Mouse (Mus musculus) liver, adult 2 months (tissue): ENCODE data around the gene 9130023H24Rik. TPM values are rescaled to one million over a fixed set of nuclear protein-coding genes. Genes with fewer than 3 reads are reported as not detected.

Source experiments
- DNase-seq: peaks from one replicate; pipeline ENCODE4 v3.0.0-alpha.2; 2011; ENCODE audit warnings: low read depth, low spot score; ENCODE audit errors: extremely low read depth
- H3K27ac ChIP-seq: fragments of 200-500 bp; replicated peaks from 2 replicates; pipeline ENCODE4 v1.5.1; 2012; ENCODE audit warnings: low read depth, mild to moderate bottlenecking, control low read depth, inconsistent platforms, low read length; ENCODE audit not compliant: insufficient read depth
- H3K27me3 ChIP-seq: fragments of 200-500 bp; 2 replicates; pipeline ENCODE4 v1.6.1; 2012; ENCODE audit warnings: mild to moderate bottlenecking, moderate library complexity, low read length, inconsistent platforms; ENCODE audit not compliant: control insufficient read depth, insufficient read depth
- H3K36me3 ChIP-seq: fragments of 200-500 bp; 2 replicates; pipeline ENCODE4 v1.6.1; 2012; ENCODE audit warnings: low read length, inconsistent platforms; ENCODE audit not compliant: control insufficient read depth, insufficient read depth
- H3K4me1 ChIP-seq: fragments of 200-500 bp; 2 replicates; pipeline ENCODE4 v1.6.1; 2011; ENCODE audit warnings: low read length; ENCODE audit not compliant: control insufficient read depth, insufficient read depth
- H3K4me3 ChIP-seq: fragments of 200-500 bp; 2 replicates; pipeline ENCODE4 v1.5.1; 2011; ENCODE audit warnings: low read depth, mild to moderate bottlenecking, control low read depth, low read length, moderate library complexity; ENCODE audit not compliant: insufficient read depth
- H3K79me2 ChIP-seq: fragments of 200-500 bp; 2 replicates; pipeline ENCODE4 v1.6.1; 2012; ENCODE audit warnings: inconsistent platforms, mild to moderate bottlenecking, low read length, moderate library complexity; ENCODE audit not compliant: control insufficient read depth, insufficient read depth
- H3K9ac ChIP-seq: fragments of 200-500 bp; 2 replicates; pipeline ENCODE4 v1.6.1; 2012; ENCODE audit warnings: low read depth, mild to moderate bottlenecking, control low read depth, inconsistent platforms, low read length
- CTCF ChIP-seq: fragments of 200-500 bp; IDR thresholded peaks from 2 replicates; pipeline ENCODE4 v1.5.1; 2011; ENCODE audit warnings: low read depth, low read length, control low read depth
- POLR2A ChIP-seq: fragments of 200-500 bp; IDR thresholded peaks from 2 replicates; pipeline ENCODE4 v1.6.1; 2011; ENCODE audit warnings: low read length, control low read depth; ENCODE audit not compliant: insufficient read depth; ENCODE audit errors: extremely low read depth
- WGBS: fragments of 180-500 bp; shearing (Covaris S2); methylation state at CpG from one replicate; pipeline ENCODE4 v1.1.7; 2018; 5-methylcytosine and 5-hydroxymethylcytosine counted together
- polyA plus RNA-seq: library from polyadenylated mRNA; depleted of rRNA; stranded (reverse); fragments of >200 nt; gene quantifications from 2 replicates; pipeline ENCODE4 v1.2.3, GENCODE M21; 2012
- total RNA-seq: library from RNA; depleted of rRNA; stranded (reverse); fragments of >200 nt; gene quantifications from 2 replicates; pipeline ENCODE4 v1.2.3, GENCODE M21; 2014

9130023H24Rik gene
- total and polyA plus RNA-seq, 2 experiments: 1.4 to 2.4 TPM

- no peak within 1 kb of the TSS for H3K4me3 ChIP-seq
- DNase-seq: no peak
- no peaks in the 10 kb centered on the region for H3K79me2 ChIP-seq
- H3K36me3 ChIP-seq: no peaks in the 10 kb centered on the region
- WGBS: 83% methylated on average over 6 of the region's 6 CpGs
- no peaks in the 10 kb centered on the region for H3K27me3 ChIP-seq
- no peak within 1 kb of the TSS for H3K27ac ChIP-seq
- no peak for TF ChIP-seq POLR2A
- no peak for TF ChIP-seq CTCF
- no peak within 1 kb of the TSS for H3K9ac ChIP-seq
- no peaks in the 10 kb centered on the region for H3K4me1 ChIP-seq
Observed at GRCm38 (mm10) chr7:128265411-128265810, 27.6 kb upstream of the 9130023H24Rik start, which contains the start of gene Slc5a2. Gene Slc5a2 (plus strand): TSS chr7:128265657.

GRCm38 (mm10) chr7:128256783-128257334, 19.0 kb upstream of the 9130023H24Rik start:
- H3K4me3 ChIP-seq: no peak overlapping the region
- no peaks in the 10 kb centered on the region for H3K79me2 ChIP-seq
- TF ChIP-seq CTCF (no peak), POLR2A (no peak)
- no peaks in the 10 kb centered on the region for H3K36me3 ChIP-seq
- 0 out of 2 replicates have a peak, but pooled peaks cover 4% of the 10 kb centered on the region for H3K4me1 ChIP-seq
- no peak for DNase-seq
- H3K27me3 ChIP-seq: peaks cover 11% of the 10 kb centered on the region; the same call in 1 of the 2 replicates
- H3K27ac ChIP-seq: no peak overlapping the region
- no peak overlapping the region for H3K9ac ChIP-seq
- WGBS: 36% methylated on average over 5 of the region's 5 CpGs

GRCm38 (mm10) chr7:128255757-128256156, 17.9 kb upstream of the 9130023H24Rik start:
- Histone ChIP-seq H3K36me3 (no peaks in the 10 kb centered on the region; the same call in 1 of the 2 replicates), H3K4me3 (no peak overlapping the region), H3K27ac (no peak overlapping the region), H3K9ac (no peak overlapping the region), H3K79me2 (no peaks in the 10 kb centered on the region), H3K27me3 (peaks cover 11% of the 10 kb centered on the region; the same call in 1 of the 2 replicates), H3K4me1 (0 out of 2 replicates have a peak, but pooled peaks cover 4% of the 10 kb centered on the region)
- DNase-seq: no peak
- 86% methylated on average over 5 of the region's 5 CpGs for WGBS
- no peak for TF ChIP-seq POLR2A
- TF ChIP-seq CTCF: no peak

- H3K79me2 ChIP-seq: no peaks in the 10 kb centered on the region
- DNase-seq: no peak
- H3K4me3 ChIP-seq: no peak overlapping the region
- no peak overlapping the region for H3K27ac ChIP-seq
- H3K27me3 ChIP-seq: peaks cover 11% of the 10 kb centered on the region; the same call in 1 of the 2 replicates
- 47% methylated on average over 2 of the region's 2 CpGs for WGBS
- no peak overlapping the region for H3K9ac ChIP-seq
- no peak for TF ChIP-seq POLR2A
- TF ChIP-seq CTCF: no peak
- H3K36me3 ChIP-seq: no peaks in the 10 kb centered on the region; the same call in 1 of the 2 replicates
- 0 out of 2 replicates have a peak, but pooled peaks cover 4% of the 10 kb centered on the region for H3K4me1 ChIP-seq
Observed at GRCm38 (mm10) chr7:128254978-128255377, 17.1 kb upstream of the 9130023H24Rik start.

GRCm38 (mm10) chr7:128252609-128253008, 14.8 kb upstream of the 9130023H24Rik start:
- Histone ChIP-seq H3K9ac (no peak overlapping the region), H3K36me3 (no peaks in the 10 kb centered on the region; the same call in 1 of the 2 replicates), H3K79me2 (no peaks in the 10 kb centered on the region), H3K4me1 (0 out of 2 replicates have a peak, but pooled peaks cover 4% of the 10 kb centered on the region), H3K27ac (no peak overlapping the region), H3K27me3 (peaks cover 11% of the 10 kb centered on the region; the same call in 1 of the 2 replicates), H3K4me3 (no peak overlapping the region)
- no peak for TF ChIP-seq CTCF
- TF ChIP-seq POLR2A: no peak
- 27% methylated on average over 24 of the region's 24 CpGs for whole genome bisulfite sequencing
- DNase-seq: no peak

GRCm38 (mm10) chr7:128251946-128252345, 14.1 kb upstream of the 9130023H24Rik start:
- DNase-seq: no peak
- 51% methylated on average over 12 of the region's 12 CpGs for WGBS
- peaks cover 10% of the 10 kb centered on the region; the same call in 1 of the 2 replicates for H3K27me3 ChIP-seq

More at GRCm38 (mm10) chr7:128251946-128252345, 14.1 kb upstream of the 9130023H24Rik start:
- no peak overlapping the region for H3K4me3 ChIP-seq
- H3K27ac ChIP-seq: no peak overlapping the region
- H3K36me3 ChIP-seq: no peaks in the 10 kb centered on the region; the same call in 1 of the 2 replicates
- no peaks in the 10 kb centered on the region for H3K79me2 ChIP-seq
- no peak overlapping the region for H3K9ac ChIP-seq
- TF ChIP-seq POLR2A (no peak), CTCF (no peak)
- H3K4me1 ChIP-seq: 0 out of 2 replicates have a peak, but pooled peaks cover 3% of the 10 kb centered on the region
